Mouse (Mus musculus): ENCODE data around the gene Tcf20. TPM values are rescaled to one million over a fixed set of nuclear protein-coding genes. Genes with fewer than 3 reads are reported as not detected.
"Not testable (repeated sequence)": the region's sequence is repeated elsewhere in the genome, so short reads cannot be mapped to it uniquely, and the experiment has no call there.

Tcf20 gene
- polyA plus RNA-seq, 1 experiment: not detected

GRCm38 (mm10) chr15:82889426-82889825, 98.2 kb downstream of the Tcf20 start:
- Histone ChIP-seq H3K27ac (ENCODE audit: insufficient read depth, low read depth, low read length) (no peak overlapping the region), H3K4me1 (ENCODE audit: control insufficient read depth, insufficient read depth, low read length) (no peaks in the 10 kb centered on the region), H3K4me3 (ENCODE audit: insufficient read depth, low read depth, low read length) (no peak overlapping the region)
- no peak for TF ChIP-seq POLR2A (IDR thresholded peaks at IDR 0.05; ENCODE audit: insufficient read depth, low read depth, low read length)
- no peak for TF ChIP-seq CTCF (IDR thresholded peaks at IDR 0.05; ENCODE audit: insufficient read depth, low read depth, low read length)
- 43% methylated on average over 1 of the region's 1 CpGs for WGBS

DNA sequence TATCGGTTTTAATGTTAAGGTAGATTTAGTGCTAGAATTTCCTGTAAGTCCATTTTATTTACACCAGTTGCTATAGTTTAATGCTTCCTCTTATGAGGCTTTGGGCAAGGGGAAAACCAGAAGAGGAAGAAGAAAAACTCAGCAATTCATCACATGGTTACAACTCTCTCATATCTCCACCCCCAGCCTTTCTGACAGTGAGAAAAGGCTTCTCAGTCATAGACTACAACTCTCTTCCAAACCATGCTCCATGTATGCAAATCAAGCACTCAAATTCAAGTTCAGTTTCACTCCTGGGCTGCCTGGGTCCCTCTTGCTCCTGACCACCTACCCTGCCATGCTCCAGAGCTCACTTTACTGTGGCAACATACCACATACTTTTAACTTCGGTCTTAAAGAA, 99.2 kb downstream of the Tcf20 start:
- H3K4me1 ChIP-seq (ENCODE audit: control insufficient read depth, insufficient read depth, low read length): no peaks in the 10 kb centered on the region
- WGBS: 80% methylated on average over 2 of the region's 2 CpGs
- H3K4me3 ChIP-seq (ENCODE audit: insufficient read depth, low read depth, low read length): no peak overlapping the region
- TF ChIP-seq CTCF (IDR thresholded peaks at IDR 0.05; ENCODE audit: insufficient read depth, low read depth, low read length): no peak
- TF ChIP-seq POLR2A (IDR thresholded peaks at IDR 0.05; ENCODE audit: insufficient read depth, low read depth, low read length): no peak
- no peak overlapping the region for H3K27ac ChIP-seq (ENCODE audit: insufficient read depth, low read depth, low read length)

DNA sequence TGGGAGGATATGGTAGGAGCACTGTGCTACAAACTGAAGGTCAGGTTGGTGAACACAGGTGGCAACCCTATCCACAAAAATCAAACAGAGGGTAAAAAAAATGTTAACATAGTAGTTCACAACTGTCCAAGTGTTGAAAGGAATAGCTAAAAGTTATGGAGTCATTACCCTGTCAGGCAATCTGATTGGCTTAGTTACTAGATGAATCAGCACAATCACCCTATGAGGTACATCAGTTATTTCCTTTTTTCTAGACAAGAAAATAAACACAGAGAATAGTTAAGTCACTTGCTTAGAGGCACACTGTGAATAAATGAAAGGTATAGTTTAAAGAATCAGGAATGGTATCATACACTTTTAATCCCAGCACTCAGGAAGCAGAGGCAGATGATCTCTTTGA, 110.4 kb downstream of the Tcf20 start:
- Histone ChIP-seq H3K4me3 (ENCODE audit: insufficient read depth, low read depth, low read length) (no peak overlapping the region), H3K4me1 (ENCODE audit: control insufficient read depth, insufficient read depth, low read length) (no peaks in the 10 kb centered on the region), H3K27ac (ENCODE audit: insufficient read depth, low read depth, low read length) (no peak overlapping the region)
- TF ChIP-seq CTCF (IDR thresholded peaks at IDR 0.05; ENCODE audit: insufficient read depth, low read depth, low read length) (no peak), POLR2A (IDR thresholded peaks at IDR 0.05; ENCODE audit: insufficient read depth, low read depth, low read length) (no peak)

DNA sequence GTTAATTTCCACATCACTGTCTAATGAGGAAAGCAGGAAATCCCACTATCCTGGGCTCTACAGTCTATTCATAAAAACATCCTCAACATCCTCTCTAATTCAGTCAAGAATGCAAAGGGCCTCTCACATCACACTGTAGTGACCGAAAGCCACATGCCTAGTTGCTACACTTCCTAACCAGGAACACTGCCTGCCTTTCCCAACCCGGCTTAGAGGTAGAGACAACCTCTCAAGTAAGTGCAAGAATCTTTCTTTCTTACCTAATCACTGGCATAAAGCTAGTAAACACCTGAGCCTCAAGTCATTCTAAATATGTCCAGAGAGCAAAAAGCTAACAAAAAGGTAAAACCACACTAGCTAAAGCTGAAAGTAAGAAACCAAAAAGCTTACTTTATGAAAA, 110.8 kb downstream of the Tcf20 start:
- no peak for TF ChIP-seq POLR2A (IDR thresholded peaks at IDR 0.05; ENCODE audit: insufficient read depth, low read depth, low read length)
- no peak for TF ChIP-seq CTCF (IDR thresholded peaks at IDR 0.05; ENCODE audit: insufficient read depth, low read depth, low read length)
- no peaks in the 10 kb centered on the region for H3K4me1 ChIP-seq (ENCODE audit: control insufficient read depth, insufficient read depth, low read length)
- H3K27ac ChIP-seq (ENCODE audit: insufficient read depth, low read depth, low read length): no peak overlapping the region
- H3K4me3 ChIP-seq (ENCODE audit: insufficient read depth, low read depth, low read length): no peak overlapping the region
- WGBS: 90% methylated on average over 2 of the region's 2 CpGs

DNA sequence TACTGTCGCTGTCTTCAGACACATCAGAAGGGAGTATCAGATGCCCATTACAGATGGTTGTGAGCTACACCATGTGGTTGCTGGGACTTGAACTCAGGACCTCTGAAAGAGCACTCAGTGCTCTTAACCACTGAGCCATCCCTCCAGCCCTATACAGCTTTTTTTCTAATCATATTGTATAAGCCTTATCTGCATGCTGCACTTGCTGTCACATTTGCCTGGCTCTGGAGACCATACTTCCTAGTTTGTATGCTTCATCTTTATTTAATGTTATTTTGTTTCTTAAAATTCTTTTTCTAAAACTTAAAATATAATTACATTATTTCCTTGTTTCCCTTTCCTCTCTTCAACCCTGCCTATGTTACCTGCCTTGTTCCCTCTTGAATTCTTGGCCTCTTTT, 115.6 kb downstream of the Tcf20 start:
- Histone ChIP-seq H3K27ac (ENCODE audit: insufficient read depth, low read depth, low read length) (no peak overlapping the region), H3K4me3 (ENCODE audit: insufficient read depth, low read depth, low read length) (no peak overlapping the region), H3K4me1 (ENCODE audit: control insufficient read depth, insufficient read depth, low read length) (0 out of 2 replicates have a peak, but pooled peaks cover 2% of the 10 kb centered on the region)
- TF ChIP-seq POLR2A (IDR thresholded peaks at IDR 0.05; ENCODE audit: insufficient read depth, low read depth, low read length) (no peak), CTCF (IDR thresholded peaks at IDR 0.05; ENCODE audit: insufficient read depth, low read depth, low read length) (no peak)
- WGBS: 98% methylated on average over 1 of the region's 1 CpGs

GRCm38 (mm10) chr15:82866286-82866685, 121.4 kb downstream of the Tcf20 start:
- not testable (repeated sequence) for H3K4me3 ChIP-seq (ENCODE audit: insufficient read depth, low read depth, low read length)
- 96% methylated on average over 3 of the region's 3 CpGs for WGBS

GRCm38 (mm10) chr15:82863674-82864073, 124.0 kb downstream of the Tcf20 start:
- no peak overlapping the region for H3K27ac ChIP-seq (ENCODE audit: insufficient read depth, low read depth, low read length)
- H3K4me1 ChIP-seq (ENCODE audit: control insufficient read depth, insufficient read depth, low read length): 0 out of 2 replicates have a peak, but pooled peaks cover 5% of the 10 kb centered on the region
- 90% methylated on average over 1 of the region's 1 CpGs for WGBS
- no peak overlapping the region for H3K4me3 ChIP-seq (ENCODE audit: insufficient read depth, low read depth, low read length)
- TF ChIP-seq CTCF (IDR thresholded peaks at IDR 0.05; ENCODE audit: insufficient read depth, low read depth, low read length) (no peak), POLR2A (IDR thresholded peaks at IDR 0.05; ENCODE audit: insufficient read depth, low read depth, low read length) (no peak)

More at GRCm38 (mm10) chr15:82866286-82866685, 121.4 kb downstream of the Tcf20 start:
- not testable (repeated sequence) for H3K4me1 ChIP-seq (ENCODE audit: control insufficient read depth, insufficient read depth, low read length); H3K27ac ChIP-seq (ENCODE audit: insufficient read depth, low read depth, low read length)

- Histone ChIP-seq H3K27ac (ENCODE audit: insufficient read depth, low read depth, low read length) (peak overlapping the region; percentile 66), H3K4me1 (ENCODE audit: control insufficient read depth, insufficient read depth, low read length) (peaks cover 19% of the 10 kb centered on the region), H3K4me3 (ENCODE audit: insufficient read depth, low read depth, low read length) (no peak overlapping the region)
- TF ChIP-seq CTCF (IDR thresholded peaks at IDR 0.05; ENCODE audit: insufficient read depth, low read depth, low read length) (no peak), POLR2A (IDR thresholded peaks at IDR 0.05; ENCODE audit: insufficient read depth, low read depth, low read length) (no peak)
- 18% methylated on average over 11 of the region's 11 CpGs for WGBS
These were observed 130.9 kb downstream of the Tcf20 start for GRCm38 (mm10) chr15:82856652-82857378.

DNA sequence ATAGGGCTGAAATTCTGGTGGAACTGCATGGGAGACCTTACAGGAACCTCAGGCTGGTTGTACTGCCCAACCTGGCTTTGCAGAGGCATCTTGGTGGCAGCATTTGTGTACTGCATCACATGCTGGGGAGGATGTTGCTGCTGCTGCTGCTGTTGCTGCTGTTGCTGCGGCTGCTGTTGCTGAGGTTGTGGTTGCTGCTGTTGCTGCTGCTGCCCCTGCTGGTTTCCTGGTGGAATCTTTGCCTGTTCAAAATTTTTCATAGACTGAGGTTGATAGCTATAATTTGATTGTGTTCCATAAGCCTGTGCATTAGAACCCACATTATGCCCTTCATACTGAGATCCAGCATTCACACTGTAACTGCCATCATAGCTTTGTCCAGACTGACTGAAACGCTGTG, 131.6 kb downstream of the Tcf20 start:
- H3K27ac ChIP-seq (ENCODE audit: insufficient read depth, low read depth, low read length): 0 out of 2 replicates have a peak overlapping the region, but pooled peaks have one; percentile 66
- 76% methylated on average over 2 of the region's 2 CpGs for WGBS

More for the DNA sequence above, 131.6 kb downstream of the Tcf20 start:
- H3K4me1 ChIP-seq (ENCODE audit: control insufficient read depth, insufficient read depth, low read length): peaks cover 25% of the 10 kb centered on the region
- TF ChIP-seq POLR2A (IDR thresholded peaks at IDR 0.05; ENCODE audit: insufficient read depth, low read depth, low read length) (no peak), CTCF (IDR thresholded peaks at IDR 0.05; ENCODE audit: insufficient read depth, low read depth, low read length) (no peak)
- H3K4me3 ChIP-seq (ENCODE audit: insufficient read depth, low read depth, low read length): no peak overlapping the region

Measured in olfactory bulb, adult 2 months (tissue).